Mouse (Mus musculus) ES-Bruce4 (cell line): ENCODE results near the gene Dus2.

Source experiments
- CTCF ChIP-seq: IDR thresholded peaks from one replicate; pipeline ENCODE4 v1.8.1; 2011; ENCODE audit warnings: low read depth, low read length
- EP300 ChIP-seq: IDR thresholded peaks from 2 replicates; pipeline ENCODE4 v1.6.1; 2011; ENCODE audit warnings: low read depth, low read length; ENCODE audit not compliant: insufficient read depth

- TF ChIP-seq EP300 (no peak), CTCF (no peak)
Measured at GRCm38 (mm10) chr8:105964506-105965265, 26.5 kb upstream of the Dus2 start.
